Mouse (Mus musculus) heart, postnatal 0 days (tissue): ENCODE measurements at regions not wholly inside any gene's neighbourhood (a gene's known extent, or its start where the extent isn't known, plus 50 kb on each side); places are given as distances from the start of the nearest gene placed in this dataset.
A peak's percentile ranks its signal among the peaks of the same experiment; 100 is the strongest.
"Not testable (repeated sequence)": the region's sequence is repeated elsewhere in the genome, so short reads cannot be mapped to it uniquely, and the experiment has no call there.

Experiments
- ATAC-seq: fragments of 200-750 bp; cut with Nextera tagmentation; 2 replicates; pipeline ENCODE4 v1.8.0; 2017; ENCODE audit warnings: low read depth, moderate number of reproducible peaks, moderate library complexity; ENCODE audit not compliant: insufficient read depth
- DNase-seq: peaks from one replicate; pipeline ENCODE4 v3.0.0-alpha.2; 2016; ENCODE audit warnings: low spot score
- H3K27ac ChIP-seq: fragments of 300-500 bp; sonication (generic); 2 replicates; pipeline ENCODE4 v1.5.1; 2014; ENCODE audit warnings: low read depth, mild to moderate bottlenecking
- H3K27me3 ChIP-seq: fragments of 300-500 bp; sonication (generic); 2 replicates; pipeline ENCODE4 v1.6.1; 2014; ENCODE audit warnings: low read length, mixed read lengths; ENCODE audit not compliant: control insufficient read depth, insufficient read depth
- H3K36me3 ChIP-seq: fragments of 300-500 bp; sonication (generic); replicated peaks from 2 replicates; pipeline ENCODE4 v1.6.1; 2014; ENCODE audit warnings: low read length, mixed read lengths; ENCODE audit not compliant: control insufficient read depth, insufficient read depth
- H3K4me1 ChIP-seq: fragments of 300-500 bp; sonication (generic); 2 replicates; pipeline ENCODE4 v1.6.1; 2014; ENCODE audit warnings: antibody characterized with exemption; ENCODE audit not compliant: control insufficient read depth, insufficient read depth
- H3K4me2 ChIP-seq: fragments of 300-500 bp; sonication (generic); 2 replicates; pipeline ENCODE4 v1.6.1; 2014; ENCODE audit warnings: low read depth, mild to moderate bottlenecking, low read length, moderate library complexity
- H3K4me3 ChIP-seq: fragments of 300-500 bp; sonication (generic); 2 replicates; pipeline ENCODE4 v1.5.1; 2014; ENCODE audit warnings: low read depth, low read length
- H3K9ac ChIP-seq: fragments of 300-500 bp; sonication (generic); replicated peaks from 2 replicates; pipeline ENCODE4 v1.6.1; 2014; ENCODE audit warnings: low read depth, low read length, mixed read lengths
- H3K9me3 ChIP-seq: fragments of 300-500 bp; sonication (generic); replicated peaks from 2 replicates; pipeline ENCODE4 v1.6.1; 2016; ENCODE audit warnings: low read length; ENCODE audit not compliant: control insufficient read depth
- CTCF ChIP-seq: IDR thresholded peaks from 2 replicates; pipeline ENCODE4 v1.5.1; 2016; ENCODE audit warnings: antibody characterized with exemption, control low read depth, low read depth
- EP300 ChIP-seq: IDR thresholded peaks from 2 replicates; pipeline ENCODE4 v1.6.1; 2016; ENCODE audit warnings: antibody characterized with exemption, low read depth
- WGBS: fragments of 180-500 bp; shearing (Covaris S2); extraction: QIAGEN DNeasy Blood & Tissue Kit; methylation state at CpG from one replicate; pipeline ENCODE4 v1.1.7; 2014; 5-methylcytosine and 5-hydroxymethylcytosine counted together

DNA sequence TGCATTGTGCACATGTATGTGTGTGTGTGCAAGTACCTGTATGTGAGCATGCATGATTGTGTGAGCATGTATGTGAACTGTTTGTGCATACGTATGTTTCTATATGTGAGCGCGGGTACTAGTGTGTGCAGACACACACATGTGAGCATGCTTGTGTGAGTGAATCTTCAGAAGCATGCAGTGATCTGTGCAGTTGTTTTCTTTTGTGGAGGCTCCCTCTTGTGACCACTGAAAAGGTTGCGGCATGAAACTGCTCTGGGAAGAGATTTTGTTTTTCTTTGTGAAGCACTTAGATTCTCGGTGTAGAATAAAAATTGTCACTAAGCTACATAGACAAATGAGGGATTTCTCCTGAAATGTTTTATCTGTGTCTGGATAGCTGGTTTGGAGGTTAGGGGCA lies 189.2 kb upstream of the Rapgef5 start:
- not testable (repeated sequence) for H3K27me3 ChIP-seq, DNase-seq, H3K36me3 ChIP-seq, H3K27ac ChIP-seq, H3K4me2 ChIP-seq, ATAC-seq, H3K4me3 ChIP-seq, H3K9me3 ChIP-seq, H3K9ac ChIP-seq, H3K4me1 ChIP-seq
- TF ChIP-seq CTCF, result peak; percentile 25
- WGBS, result 45% methylated on average over 4 of the region's 5 CpGs

DNA sequence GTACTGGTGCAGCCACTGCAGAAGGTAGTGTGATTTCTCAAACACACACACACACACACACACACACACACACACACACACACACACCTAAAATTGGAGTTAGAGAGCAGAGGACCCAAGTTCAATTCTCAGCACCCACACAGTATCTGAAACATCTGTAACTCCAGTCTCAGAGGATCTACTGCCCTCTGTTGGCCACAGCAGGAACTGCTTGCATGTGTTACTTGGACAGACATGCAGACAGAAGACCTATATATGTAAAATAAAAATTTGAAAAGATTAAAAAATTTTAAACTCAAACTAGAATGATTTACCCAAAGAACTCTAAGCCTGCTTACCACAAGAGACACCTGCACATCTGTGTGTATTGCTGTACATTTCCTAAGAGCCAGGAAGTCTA lies 185.9 kb upstream of the Rapgef5 start:
- no peaks in the 10 kb centered on the region for H3K4me1 ChIP-seq
- no peak for TF ChIP-seq EP300
- TF ChIP-seq CTCF, result no peak
- H3K4me2 ChIP-seq, result no peak overlapping the region
- no peaks in the 10 kb centered on the region for H3K27me3 ChIP-seq
- H3K9ac ChIP-seq, result no peak overlapping the region
- H3K4me3 ChIP-seq, result no peak overlapping the region
- no peak for DNase-seq
- no peaks in the 10 kb centered on the region for H3K9me3 ChIP-seq
- H3K27ac ChIP-seq, result no peak overlapping the region
- no peaks in the 10 kb centered on the region for H3K36me3 ChIP-seq
- ATAC-seq, result no peak

DNA sequence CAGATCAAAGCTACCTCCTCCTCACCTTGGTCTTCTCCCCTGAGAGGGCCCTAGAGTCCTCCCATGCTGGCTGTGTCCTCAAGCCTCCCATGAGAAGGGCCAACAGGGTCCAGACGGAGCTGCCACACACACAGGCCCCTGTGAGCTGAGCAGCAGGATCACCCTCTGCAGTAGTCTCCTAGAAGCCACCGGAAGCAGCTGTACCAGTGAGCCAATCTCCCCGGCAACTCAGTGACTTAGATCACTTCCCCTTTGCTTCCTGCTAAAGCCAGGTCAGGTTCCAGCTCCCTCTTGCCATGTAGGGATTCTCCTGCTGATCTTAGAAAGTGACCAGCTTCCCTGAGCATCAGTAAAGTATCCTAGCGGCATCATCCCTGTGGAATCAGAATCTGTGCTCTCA lies 179.4 kb upstream of the Rapgef5 start:
- no peak overlapping the region for H3K9ac ChIP-seq
- no peaks in the 10 kb centered on the region for H3K4me1 ChIP-seq
- no peaks in the 10 kb centered on the region for H3K36me3 ChIP-seq
- TF ChIP-seq EP300 (no peak), CTCF (no peak)
- DNase-seq (no peak), ATAC-seq (no peak)
- H3K27ac ChIP-seq, result no peak overlapping the region
- no peak overlapping the region for H3K4me2 ChIP-seq
- no peaks in the 10 kb centered on the region for H3K27me3 ChIP-seq
- WGBS, result 52% methylated on average over 4 of the region's 4 CpGs
- no peak overlapping the region for H3K4me3 ChIP-seq
- no peaks in the 10 kb centered on the region for H3K9me3 ChIP-seq

DNA sequence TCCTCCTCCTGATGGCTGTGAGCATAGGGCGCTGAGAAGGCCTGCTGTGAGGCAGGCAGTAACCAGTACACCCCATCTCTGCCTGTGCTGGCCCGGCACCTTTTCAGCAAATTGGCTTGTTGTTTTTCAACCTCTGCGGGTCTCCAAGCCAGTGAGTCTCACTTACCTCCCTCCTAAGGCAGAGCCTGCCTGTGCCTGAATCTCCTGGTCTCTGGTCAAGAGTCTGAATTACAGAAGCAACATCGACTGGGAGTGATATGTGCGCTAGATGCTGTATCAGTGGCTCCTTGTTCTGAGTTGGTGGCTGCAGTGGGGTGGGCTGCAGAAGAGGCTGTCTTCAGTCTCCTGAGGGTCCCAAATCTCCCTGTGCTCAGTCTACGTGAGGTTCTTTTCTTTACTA lies 174.0 kb upstream of the Rapgef5 start:
- Histone ChIP-seq H3K4me1 (no peaks in the 10 kb centered on the region), H3K27ac (no peak overlapping the region), H3K27me3 (no peaks in the 10 kb centered on the region), H3K4me3 (no peak overlapping the region), H3K9ac (no peak overlapping the region), H3K36me3 (no peaks in the 10 kb centered on the region), H3K9me3 (no peaks in the 10 kb centered on the region), H3K4me2 (no peak overlapping the region)
- TF ChIP-seq EP300 (no peak), CTCF (no peak)
- ATAC-seq (no peak), DNase-seq (no peak)
- WGBS, result 45% methylated on average over 6 of the region's 6 CpGs

DNA sequence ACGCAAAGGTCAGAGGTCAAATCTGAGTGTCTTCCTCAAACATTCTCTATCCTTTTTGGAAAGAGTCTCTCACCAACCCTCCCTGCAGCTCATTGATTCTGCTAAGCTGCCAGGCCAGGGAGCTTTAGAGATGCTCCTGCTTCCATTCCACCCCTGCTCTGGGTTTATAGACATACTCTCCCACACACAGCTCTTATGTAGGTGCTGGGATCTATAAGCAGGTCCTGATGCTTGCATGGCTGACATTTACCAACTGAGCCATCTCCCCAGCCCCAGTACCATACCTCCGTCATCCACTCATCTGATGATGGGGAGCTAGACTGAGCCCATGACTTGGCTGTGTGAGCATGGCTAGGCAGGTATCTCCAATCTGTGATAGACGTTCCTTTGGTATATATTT lies 173.2 kb upstream of the Rapgef5 start:
- DNase-seq (no peak), ATAC-seq (no peak)
- Histone ChIP-seq H3K9ac (no peak overlapping the region), H3K9me3 (no peaks in the 10 kb centered on the region), H3K27ac (no peak overlapping the region), H3K4me2 (no peak overlapping the region), H3K36me3 (no peaks in the 10 kb centered on the region), H3K4me1 (no peaks in the 10 kb centered on the region), H3K27me3 (no peaks in the 10 kb centered on the region), H3K4me3 (no peak overlapping the region)
- 91% methylated on average over 3 of the region's 3 CpGs for WGBS
- TF ChIP-seq EP300, result no peak
- no peak for TF ChIP-seq CTCF

DNA sequence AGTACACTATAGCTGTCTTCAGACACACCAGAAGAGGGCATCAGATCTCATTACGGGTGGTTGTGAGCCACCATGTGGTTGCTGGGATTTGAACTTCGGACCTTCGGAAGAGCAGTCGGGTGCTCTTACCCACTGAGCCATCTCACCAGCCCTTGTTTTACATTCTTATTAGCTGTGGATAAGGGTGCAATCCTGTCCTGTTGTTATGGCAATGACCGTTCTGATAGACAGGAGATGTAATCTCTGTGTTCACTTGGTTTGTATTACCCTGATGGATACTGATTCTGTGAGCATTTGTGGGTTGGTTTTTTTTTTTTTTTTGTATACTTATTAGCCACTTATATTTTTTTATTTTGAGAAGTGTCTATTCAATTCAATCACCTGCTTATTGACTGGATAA lies 172.7 kb upstream of the Rapgef5 start:
- H3K36me3 ChIP-seq, H3K27ac ChIP-seq, ATAC-seq, H3K4me1 ChIP-seq, H3K9ac ChIP-seq, DNase-seq, H3K27me3 ChIP-seq, H3K9me3 ChIP-seq, H3K4me3 ChIP-seq, H3K4me2 ChIP-seq: not testable (repeated sequence)
- 88% methylated on average over 4 of the region's 5 CpGs for WGBS
